Mouse (Mus musculus) limb, embryonic 14.5 days (tissue): ENCODE data around the gene Abca5. TPM values are rescaled to one million over a fixed set of nuclear protein-coding genes. Genes with fewer than 3 reads are reported as not detected.

Experiments used
- ATAC-seq: fragments of 200-750 bp; cut with Nextera tagmentation; 2 replicates; pipeline ENCODE4 v1.8.0; 2017; ENCODE audit warnings: low read depth, moderate number of reproducible peaks, moderate TSS enrichment; ENCODE audit not compliant: low FRiP score
- DNase-seq: peaks from one replicate; pipeline ENCODE4 v3.0.0-alpha.2; 2015; ENCODE audit warnings: low spot score
- H3K27ac ChIP-seq: fragments of 300-500 bp; sonication (generic); replicated peaks from 2 replicates; pipeline ENCODE4 v1.5.1; 2014; ENCODE audit warnings: low read depth, mild to moderate bottlenecking, low read length, moderate library complexity, mixed read lengths
- H3K27me3 ChIP-seq: fragments of 300-500 bp; sonication (generic); 2 replicates; pipeline ENCODE4 v1.6.1; 2014; ENCODE audit warnings: low read length, mixed read lengths; ENCODE audit not compliant: control insufficient read depth, insufficient read depth
- H3K36me3 ChIP-seq: fragments of 300-500 bp; sonication (generic); 2 replicates; pipeline ENCODE4 v1.6.1; 2014; ENCODE audit warnings: mild to moderate bottlenecking, low read length, moderate library complexity, mixed read lengths; ENCODE audit not compliant: control insufficient read depth, insufficient read depth
- H3K4me1 ChIP-seq: fragments of 300-500 bp; sonication (generic); 2 replicates; pipeline ENCODE4 v1.6.1; 2014; ENCODE audit warnings: antibody characterized with exemption, low read length, mixed read lengths; ENCODE audit not compliant: control insufficient read depth, insufficient read depth
- H3K4me2 ChIP-seq: fragments of 300-500 bp; sonication (generic); replicated peaks from 2 replicates; pipeline ENCODE4 v1.6.1; 2014; ENCODE audit warnings: low read depth, mild to moderate bottlenecking, low read length, moderate library complexity; ENCODE audit not compliant: severe bottlenecking
- H3K4me3 ChIP-seq: fragments of 300-500 bp; sonication (generic); replicated peaks from 2 replicates; pipeline ENCODE4 v1.5.1; 2014; ENCODE audit warnings: low read length
- H3K9ac ChIP-seq: fragments of 300-500 bp; sonication (generic); 2 replicates; pipeline ENCODE4 v1.6.1; 2014; ENCODE audit warnings: mild to moderate bottlenecking, low read depth, low read length, moderate library complexity; ENCODE audit not compliant: severe bottlenecking
- H3K9me3 ChIP-seq: fragments of 300-500 bp; sonication (generic); 2 replicates; pipeline ENCODE4 v1.6.1; 2016; ENCODE audit warnings: low read length; ENCODE audit not compliant: control insufficient read depth
- POLR2A ChIP-seq: fragments of 200-500 bp; IDR thresholded peaks from 2 replicates; pipeline ENCODE4 v1.8.0; 2012; ENCODE audit warnings: inconsistent platforms, mild to moderate bottlenecking, moderate library complexity, borderline replicate concordance; ENCODE audit not compliant: insufficient read depth, insufficient read length; ENCODE audit errors: extremely low read depth
- WGBS: fragments of 180-500 bp; shearing (Covaris S2); extraction: QIAGEN DNeasy Blood & Tissue Kit; methylation state at CpG from one replicate; pipeline ENCODE4 v1.1.7; 2014; 5-methylcytosine and 5-hydroxymethylcytosine counted together
- polyA plus RNA-seq, 2 experiments: library from polyadenylated mRNA; depleted of rRNA in 1 of 2; stranded (reverse) in 1 of 2; unstranded in 1 of 2; fragments of >200 nt; fragmentation: Nextera tagmentation in 1 of 2; extraction: Ambion mirVana in 1 of 2; gene quantifications; 2 replicates each; pipeline versions ENCODE4 v1.2.1 to v1.2.3; 2012 to 2014

The Abca5 gene
- polyA plus RNA-seq, 2 experiments, result 4.7 to 9.7 TPM

DNA sequence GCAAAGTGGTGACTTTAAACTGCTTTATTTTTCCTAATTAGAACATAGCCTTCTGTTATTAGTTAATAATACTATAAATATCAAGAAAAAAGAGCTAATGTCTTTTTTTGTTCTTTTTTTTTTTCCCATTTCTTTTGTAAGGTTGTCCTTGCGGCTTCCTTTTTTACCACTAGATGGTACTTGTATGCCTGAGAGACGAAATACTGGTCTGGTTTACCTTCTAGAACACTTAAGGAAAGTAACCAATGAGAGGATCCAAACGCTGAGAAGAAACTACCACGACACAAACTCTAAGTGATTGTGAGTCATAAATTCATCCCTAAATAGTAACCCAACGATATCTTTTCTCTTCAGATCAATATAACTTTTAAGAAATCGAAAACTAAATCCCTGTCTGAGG is 10.3 kb upstream of the Abca5 start:
- no peaks in the 10 kb centered on the region for H3K9me3 ChIP-seq
- no peaks in the 10 kb centered on the region for H3K27me3 ChIP-seq
- ATAC-seq (no peak), DNase-seq (no peak)
- H3K4me1 ChIP-seq, result no peaks in the 10 kb centered on the region
- H3K36me3 ChIP-seq, result no peaks in the 10 kb centered on the region
- H3K4me2 ChIP-seq, result no peak overlapping the region
- H3K9ac ChIP-seq, result no peak overlapping the region
- TF ChIP-seq POLR2A, result no peak
- WGBS, result 61% methylated on average over 6 of the region's 6 CpGs
- H3K4me3 ChIP-seq, result no peak overlapping the region
- H3K27ac ChIP-seq, result no peak overlapping the region

DNA sequence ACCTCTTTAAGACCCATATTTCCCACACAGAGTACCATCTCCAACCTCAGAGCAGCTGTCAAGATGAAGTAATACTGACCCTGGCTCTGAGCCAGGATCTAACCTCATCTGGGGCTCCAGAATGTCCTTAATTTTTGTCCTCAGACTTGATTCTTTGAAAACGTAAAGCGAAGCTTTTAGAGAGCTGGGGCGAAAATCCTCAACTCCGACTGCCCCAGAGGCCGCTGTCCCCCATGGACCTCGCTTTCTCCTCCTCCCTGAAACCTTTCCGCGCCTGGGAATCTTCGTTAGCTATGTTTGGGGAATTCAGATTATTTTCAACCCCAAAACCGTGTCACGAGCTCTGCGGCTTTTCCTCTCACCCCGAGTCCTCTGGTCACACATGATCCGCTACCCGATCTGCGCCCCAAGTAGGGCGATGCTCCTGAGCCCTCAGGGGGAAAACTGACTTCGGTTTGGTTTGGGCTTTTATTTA is 665 bp downstream of the Abca5 start:
- TF ChIP-seq POLR2A, result no peak
- ATAC-seq (0 out of 2 replicates have a peak, but pooled peaks have one; percentile 34), DNase-seq (peak; percentile 62)
- Histone ChIP-seq H3K4me2 (peak overlapping the region; percentile 83), H3K27ac (no peak overlapping the region), H3K4me3 (peak overlapping the region; percentile 77), H3K27me3 (peaks cover 5% of the 10 kb centered on the region; the same call in 1 of the 2 replicates), H3K36me3 (no peaks in the 10 kb centered on the region), H3K4me1 (no peaks in the 10 kb centered on the region), H3K9ac (peak overlapping the region; percentile 68), H3K9me3 (no peaks in the 10 kb centered on the region)
- 2% methylated on average over 18 of the region's 18 CpGs for WGBS

DNA sequence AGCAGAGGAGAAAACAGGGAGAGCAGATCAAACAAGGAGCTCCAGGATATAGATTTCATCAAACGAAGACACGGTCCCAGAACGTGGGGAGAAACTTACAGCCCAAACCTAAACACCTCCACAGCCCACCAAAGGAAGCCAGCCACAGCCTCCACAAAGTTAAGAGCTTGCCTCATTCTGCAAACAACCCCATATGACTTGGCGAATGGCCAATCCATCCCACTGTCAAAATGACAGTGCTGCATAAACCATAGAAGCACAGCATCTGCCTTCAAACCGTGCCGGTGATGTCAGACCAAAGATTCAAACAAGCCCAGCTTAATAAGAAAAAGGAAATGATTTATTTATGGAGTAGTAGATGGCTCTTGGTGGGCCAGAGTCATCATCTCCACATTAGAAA is 7.4 kb downstream of the Abca5 start:
- ATAC-seq, result no peak
- WGBS, result 69% methylated on average over 6 of the region's 6 CpGs
- DNase-seq, result peak; percentile 45
- Histone ChIP-seq H3K27ac (no peak overlapping the region), H3K4me3 (no peak overlapping the region), H3K36me3 (no peaks in the 10 kb centered on the region), H3K9me3 (no peaks in the 10 kb centered on the region), H3K4me2 (no peak overlapping the region), H3K4me1 (0 out of 2 replicates have a peak, but pooled peaks cover 10% of the 10 kb centered on the region), H3K27me3 (no peaks in the 10 kb centered on the region), H3K9ac (no peak overlapping the region)
- no peak for TF ChIP-seq POLR2A

DNA sequence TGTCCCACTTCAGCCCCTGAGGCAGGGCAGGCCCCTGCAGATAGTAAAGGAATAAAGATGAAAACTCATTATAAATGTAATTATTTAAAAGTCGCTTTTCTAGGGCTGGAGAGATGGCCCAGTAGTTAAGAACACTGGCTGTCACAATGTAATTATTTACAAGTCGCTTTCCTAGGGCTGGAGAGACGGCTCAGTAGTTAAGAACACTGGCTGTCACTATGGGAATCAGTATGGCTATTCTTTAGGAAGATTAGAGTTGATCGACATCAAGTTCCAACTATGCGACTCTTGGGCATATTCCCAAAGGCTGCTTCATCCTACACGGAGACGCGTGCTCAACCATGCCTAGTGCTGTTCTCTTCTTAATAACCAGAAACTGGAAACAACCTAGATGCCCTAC is 15.2 kb downstream of the Abca5 start:
- WGBS, result 88% methylated on average over 8 of the region's 8 CpGs
- H3K4me2 ChIP-seq, result no peak overlapping the region

DNA sequence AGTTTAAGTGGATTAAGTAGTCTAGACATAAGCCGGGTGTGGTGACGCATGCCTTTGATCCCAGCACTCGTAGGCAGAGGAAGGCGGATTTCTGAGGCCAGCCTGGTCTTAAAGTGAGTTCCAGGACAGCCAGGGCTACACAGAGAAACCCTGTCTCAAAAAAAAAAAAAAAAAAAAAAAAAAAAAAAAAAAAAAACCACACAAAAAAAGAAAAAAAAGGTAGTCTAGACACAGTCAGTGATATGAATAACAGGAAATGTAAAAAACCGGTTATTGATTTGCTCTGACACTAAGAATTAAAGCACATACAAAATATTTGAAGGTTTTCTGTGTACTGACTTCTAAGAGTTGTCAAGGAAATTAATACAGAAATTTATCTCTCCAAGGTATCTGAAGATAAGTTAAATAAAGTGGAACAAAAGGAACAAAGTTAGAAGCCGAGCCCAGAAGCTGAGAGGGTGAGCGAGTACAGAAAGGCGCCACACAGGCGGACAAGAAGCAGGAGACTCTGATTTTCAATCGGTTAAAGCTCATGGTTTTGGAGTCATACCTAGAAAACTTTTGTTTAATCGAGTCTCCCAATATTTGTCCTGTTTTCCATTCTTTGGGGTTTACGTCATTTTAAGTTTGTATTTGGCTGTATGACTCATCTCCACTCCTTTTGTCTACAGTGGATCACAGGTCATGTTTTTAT is 30.9 kb downstream of the Abca5 start:
- Histone ChIP-seq H3K4me2 (no peak overlapping the region), H3K4me1 (no peaks in the 10 kb centered on the region), H3K27me3 (no peaks in the 10 kb centered on the region), H3K27ac (no peak overlapping the region), H3K36me3 (no peaks in the 10 kb centered on the region), H3K4me3 (no peak overlapping the region), H3K9me3 (no peaks in the 10 kb centered on the region), H3K9ac (no peak overlapping the region)
- ATAC-seq, result no peak
- WGBS, result 83% methylated on average over 12 of the region's 12 CpGs
- TF ChIP-seq POLR2A, result no peak
- no peak for DNase-seq

More for the DNA sequence above, 15.2 kb downstream of the Abca5 start:
- Histone ChIP-seq H3K4me3 (no peak overlapping the region), H3K9me3 (no peaks in the 10 kb centered on the region), H3K4me1 (no peaks in the 10 kb centered on the region), H3K27me3 (no peaks in the 10 kb centered on the region), H3K9ac (no peak overlapping the region), H3K27ac (no peak overlapping the region), H3K36me3 (peaks cover 2% of the 10 kb centered on the region; the same call in 1 of the 2 replicates)
- DNase-seq, result no peak
- no peak for ATAC-seq
- no peak for TF ChIP-seq POLR2A

DNA sequence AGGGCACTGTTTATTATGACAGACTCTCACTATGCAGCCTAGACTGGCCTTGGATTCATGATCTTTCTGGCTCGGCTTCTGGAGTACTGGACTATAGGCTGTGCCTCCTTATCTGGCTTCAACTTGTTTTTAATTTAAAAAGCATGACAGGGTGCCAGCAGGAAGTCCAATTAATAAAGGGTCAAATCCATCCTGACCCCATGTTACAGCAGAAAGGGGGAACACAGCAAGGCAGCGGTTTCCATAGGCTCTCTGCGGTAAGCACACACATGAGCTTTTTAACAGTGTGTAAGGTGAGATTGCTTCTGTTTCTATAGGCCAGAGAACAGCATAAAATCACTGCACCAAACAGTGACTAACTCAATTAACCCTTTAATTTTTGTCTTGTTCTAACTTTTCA is 34.1 kb downstream of the Abca5 start:
- no peak for ATAC-seq
- no peak overlapping the region for H3K9ac ChIP-seq
- no peaks in the 10 kb centered on the region for H3K4me1 ChIP-seq
- no peak overlapping the region for H3K4me3 ChIP-seq
- H3K4me2 ChIP-seq, result no peak overlapping the region
- DNase-seq, result no peak
- no peak for TF ChIP-seq POLR2A
- no peak overlapping the region for H3K27ac ChIP-seq
- no peaks in the 10 kb centered on the region for H3K27me3 ChIP-seq
- 18% methylated on average over 3 of the region's 3 CpGs for WGBS
- H3K9me3 ChIP-seq, result no peaks in the 10 kb centered on the region
- no peaks in the 10 kb centered on the region for H3K36me3 ChIP-seq
